Mouse (Mus musculus): ENCODE data around the gene Capg. TPM values are rescaled to one million over a fixed set of nuclear protein-coding genes. Genes with fewer than 3 reads are reported as not detected.

The Capg gene
- total and polyA plus RNA-seq, 3 experiments: 241 to 283 TPM; not detected in 1

GRCm38 (mm10) chr6:72545377-72545776 is 1.2 kb downstream of the Capg start:
- no peaks in the 10 kb centered on the region for H3K27me3 ChIP-seq (ENCODE audit: control insufficient read depth in 1 of 2, insufficient read depth in 2 of 2, low read length in 2 of 2)
- H3K79me2 ChIP-seq (ENCODE audit: control insufficient read depth, insufficient read depth, low read length, poor library complexity): peaks cover 13% of the 10 kb centered on the region
- H3K4me1 ChIP-seq (ENCODE audit: control insufficient read depth in 1 of 2, insufficient read depth in 2 of 2, low read length in 2 of 2): peaks cover 17 to 46% of the 10 kb centered on the region in 2 experiments
- peaks cover 0 to 26% of the 10 kb centered on the region in 2 experiments; a peak in 2 of 4 replicates for H3K36me3 ChIP-seq (ENCODE audit: control insufficient read depth in 1 of 2, insufficient read depth in 2 of 2, low read length in 2 of 2)
- no peaks in the 10 kb centered on the region for H3K9me3 ChIP-seq (replicated peaks; ENCODE audit: insufficient read depth, low read length)
- peak overlapping the region; percentile 78 for H3K9ac ChIP-seq (ENCODE audit: control insufficient read depth, low read depth, low read length, poor library complexity, severe bottlenecking)
- H3K27ac ChIP-seq (ENCODE audit: control insufficient read depth, low read depth, low read length): peak overlapping the region; percentile 95
- H3K4me3 ChIP-seq (ENCODE audit: control insufficient read depth in 1 of 2, insufficient read depth in 1 of 2, low read depth in 2 of 2, low read length in 2 of 2): peak overlapping the region; percentile 39 to 63
- DNase-seq (ENCODE audit: low read depth, low spot score): peak; percentile 81
- no peak for TF ChIP-seq KAT2A (conservative IDR thresholded peaks at IDR 0.05; ENCODE audit: low read depth, low read length)
- peak; percentile 26; a peak in 1 of 4 replicates for TF ChIP-seq EP300 (IDR thresholded peaks at IDR 0.05; ENCODE audit: low read depth in 1 of 2, low read length in 2 of 2)
- TF ChIP-seq ZNF384 (IDR thresholded peaks at IDR 0.05; ENCODE audit: low read depth, low read length): no peak
- TF ChIP-seq HCFC1 (IDR thresholded peaks at IDR 0.05; ENCODE audit: low read depth, low read length): peak; percentile 15; the same call in 1 of the 2 replicates
- no peak; the same call in 1 of the 2 replicates for TF ChIP-seq MYB (IDR thresholded peaks at IDR 0.05; ENCODE audit: low read depth, low read length)
- no peak for TF ChIP-seq ELF1 (IDR thresholded peaks at IDR 0.05; ENCODE audit: low read depth, low read length)
- TF ChIP-seq TAL1 (IDR thresholded peaks at IDR 0.05; ENCODE audit: low read length): 0 out of 2 replicates have a peak, but pooled peaks have one; percentile 14
- TF ChIP-seq MAX (IDR thresholded peaks at IDR 0.05; ENCODE audit: low read length): peak; percentile 88
- TF ChIP-seq UBTF (IDR thresholded peaks at IDR 0.05; ENCODE audit: borderline replicate concordance, insufficient read depth, low read depth, low read length): no peak
- peak; percentile 88 for TF ChIP-seq MXI1 (IDR thresholded peaks at IDR 0.05; ENCODE audit: low read depth, low read length)
- TF ChIP-seq POLR2A (IDR thresholded peaks at IDR 0.05; ENCODE audit: control insufficient read depth in 1 of 2, insufficient read depth in 1 of 2, low read depth in 1 of 2, low read length in 2 of 2, poor library complexity in 1 of 2): peak in 1 of 2 experiments; percentile 60; a peak in 2 of 4 replicates
- TF ChIP-seq TBP (IDR thresholded peaks at IDR 0.05; ENCODE audit: low read depth, low read length): peak; percentile 78
- TF ChIP-seq RCOR1 (IDR thresholded peaks at IDR 0.05; ENCODE audit: low read depth, low read length): peak; percentile 47; the same call in 1 of the 2 replicates
- TF ChIP-seq CHD1 (IDR thresholded peaks at IDR 0.05; ENCODE audit: low read depth, low read length): no peak
- TF ChIP-seq NRF1 (IDR thresholded peaks at IDR 0.05; ENCODE audit: insufficient read depth, low read depth, low read length, poor library complexity, severe bottlenecking): no peak
- peak; percentile 88 for TF ChIP-seq MYC (IDR thresholded peaks at IDR 0.05; ENCODE audit: low read depth, low read length)
- TF ChIP-seq MAFK (IDR thresholded peaks at IDR 0.05; ENCODE audit: borderline replicate concordance, low read depth, low read length): no peak
- no peak for TF ChIP-seq POLR2AphosphoS5 (IDR thresholded peaks at IDR 0.05; ENCODE audit: borderline replicate concordance, low read depth, low read length)
- TF ChIP-seq GABPA (IDR thresholded peaks at IDR 0.05; ENCODE audit: low read depth, low read length): no peak
- no peak for TF ChIP-seq MEF2A (IDR thresholded peaks at IDR 0.05; ENCODE audit: extremely low read depth, insufficient replicate concordance, low read depth, low read length, poor library complexity, severe bottlenecking)
- TF ChIP-seq ZKSCAN1 (IDR thresholded peaks at IDR 0.05; ENCODE audit: low read depth, low read length): no peak
- TF ChIP-seq TCF12 (IDR thresholded peaks at IDR 0.05; ENCODE audit: low read depth, low read length): no peak
- peak in 1 of 2 experiments; percentile 50; a peak in 1 of 4 replicates for TF ChIP-seq USF2 (IDR thresholded peaks at IDR 0.05; ENCODE audit: borderline replicate concordance in 1 of 2, insufficient read depth in 1 of 2, low read depth in 1 of 2, low read length in 2 of 2)
- 0 out of 2 replicates have a peak, but pooled peaks have one; percentile 31 for TF ChIP-seq BHLHE40 (IDR thresholded peaks at IDR 0.05; ENCODE audit: borderline replicate concordance, low read depth, low read length)
- no peak for TF ChIP-seq E2F4 (IDR thresholded peaks at IDR 0.05; ENCODE audit: borderline replicate concordance, low read depth, low read length)
- TF ChIP-seq USF1 (IDR thresholded peaks at IDR 0.05; ENCODE audit: low read depth, low read length): peak; percentile 88
- no peak; the same call in 1 of the 2 replicates for TF ChIP-seq ZMIZ1 (IDR thresholded peaks at IDR 0.05; ENCODE audit: low read depth, low read length)
- no peak for TF ChIP-seq POLR2AphosphoS2 (IDR thresholded peaks at IDR 0.05; ENCODE audit: low read length)
- TF ChIP-seq NELFE (IDR thresholded peaks at IDR 0.05; ENCODE audit: low read depth, low read length): peak; percentile 57; the same call in 1 of the 2 replicates
- TF ChIP-seq RAD21 (IDR thresholded peaks at IDR 0.05; ENCODE audit: low read depth, low read length): no peak
- TF ChIP-seq MAZ (IDR thresholded peaks at IDR 0.05; ENCODE audit: low read depth, low read length): no peak
- TF ChIP-seq ETS1 (IDR thresholded peaks at IDR 0.05; ENCODE audit: low read depth, low read length): peak; percentile 63
- no peak for TF ChIP-seq CTCF (IDR thresholded peaks at IDR 0.05 in 2 of 3, conservative IDR thresholded peaks at IDR 0.05 in 1 of 3; ENCODE audit: control insufficient read depth in 1 of 3, insufficient read depth in 1 of 3, low read depth in 2 of 3, low read length in 3 of 3, poor library complexity in 1 of 3, severe bottlenecking in 1 of 3)
- no peak for TF ChIP-seq ZC3H11A (IDR thresholded peaks at IDR 0.05; ENCODE audit: low read depth, low read length)
- no peak for TF ChIP-seq SMC3 (IDR thresholded peaks at IDR 0.05; ENCODE audit: low read depth, low read length)
- peak; percentile 43; the same call in 1 of the 2 replicates for TF ChIP-seq SIN3A (IDR thresholded peaks at IDR 0.05; ENCODE audit: low read length)
- peak; percentile 38 for TF ChIP-seq GATA1 (IDR thresholded peaks at IDR 0.05; ENCODE audit: low read depth, low read length)
